Mouse (Mus musculus): ENCODE measurements around the gene Dnal4. TPM values are rescaled to one million over a fixed set of nuclear protein-coding genes. Genes with fewer than 3 reads are reported as not detected.

The Dnal4 gene
- total RNA-seq, 1 experiment from 2014 or later, result 16.6 TPM

GRCm38 (mm10) chr15:79800701-79801100, 23.1 kb upstream of the Dnal4 start:
- DNase-seq, result no peak

- no peak for DNase-seq
These were observed 20.9 kb upstream of the Dnal4 start for GRCm38 (mm10) chr15:79798591-79798990.

DNA sequence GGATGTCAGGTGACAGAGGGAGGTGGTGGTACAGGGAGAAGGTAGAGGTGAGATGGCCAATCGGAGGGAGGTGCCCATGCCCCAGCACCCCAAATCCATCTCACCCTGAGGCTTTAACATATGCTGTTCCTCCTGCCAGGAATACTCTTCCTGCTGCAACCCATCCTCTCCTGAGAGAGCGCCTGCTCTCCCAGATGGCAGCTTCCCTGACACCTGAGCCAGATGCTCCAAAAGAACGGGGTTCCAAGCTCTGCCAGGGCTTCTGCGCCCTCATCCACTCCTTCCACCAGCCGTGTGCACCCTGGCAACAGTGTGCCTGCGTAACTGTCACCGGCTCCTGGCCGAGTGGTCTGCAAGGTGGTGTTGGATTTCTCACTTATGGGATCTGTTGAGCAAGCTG, 20.0 kb upstream of the Dnal4 start:
- DNase-seq, result no peak

DNA sequence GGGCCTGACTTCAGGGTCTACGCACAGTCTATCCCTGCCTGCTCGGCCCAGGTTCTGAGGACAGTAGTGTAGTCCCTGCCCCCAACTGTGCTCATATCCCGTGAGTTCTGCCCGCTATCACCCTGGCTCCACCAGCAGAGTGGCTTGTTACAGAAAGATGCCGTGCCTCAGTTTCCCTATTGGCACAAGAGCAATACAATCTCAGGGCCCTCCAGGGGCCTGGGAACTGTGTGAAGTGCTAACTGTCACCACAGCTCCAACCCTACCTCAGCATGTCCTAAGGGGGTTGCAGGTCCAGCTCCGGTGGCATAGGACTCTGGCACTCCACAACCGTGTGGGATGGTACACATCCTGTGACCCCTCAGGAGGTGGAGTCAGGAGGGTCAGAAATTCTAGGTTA, 19.4 kb upstream of the Dnal4 start:
- no peak for DNase-seq

DNA sequence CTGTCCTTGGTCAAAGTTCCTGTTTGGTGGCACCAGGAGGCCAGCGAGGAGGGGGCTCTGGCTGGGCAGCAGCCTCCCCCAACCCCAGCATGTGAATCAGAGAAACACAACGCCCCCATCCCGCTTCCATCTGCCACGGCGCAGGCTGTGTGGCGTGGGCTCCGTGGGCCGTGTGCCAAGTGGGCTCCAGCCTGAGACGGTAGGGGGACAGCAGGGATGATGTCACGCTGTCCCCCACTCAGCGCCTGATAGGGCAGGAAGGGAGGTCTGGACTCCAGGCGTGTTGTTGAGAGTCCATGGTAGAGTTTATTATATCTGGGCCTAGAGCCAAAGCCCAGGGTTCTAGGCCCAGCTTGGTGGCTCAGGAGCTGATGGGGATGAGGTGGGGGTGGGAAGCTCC, 18.6 kb upstream of the Dnal4 start:
- no peak for DNase-seq

GRCm38 (mm10) chr15:79794173-79794572, 16.5 kb upstream of the Dnal4 start:
- DNase-seq, result peak; percentile 30

GRCm38 (mm10) chr15:79793076-79793475, 15.4 kb upstream of the Dnal4 start:
- no peak for DNase-seq

DNA sequence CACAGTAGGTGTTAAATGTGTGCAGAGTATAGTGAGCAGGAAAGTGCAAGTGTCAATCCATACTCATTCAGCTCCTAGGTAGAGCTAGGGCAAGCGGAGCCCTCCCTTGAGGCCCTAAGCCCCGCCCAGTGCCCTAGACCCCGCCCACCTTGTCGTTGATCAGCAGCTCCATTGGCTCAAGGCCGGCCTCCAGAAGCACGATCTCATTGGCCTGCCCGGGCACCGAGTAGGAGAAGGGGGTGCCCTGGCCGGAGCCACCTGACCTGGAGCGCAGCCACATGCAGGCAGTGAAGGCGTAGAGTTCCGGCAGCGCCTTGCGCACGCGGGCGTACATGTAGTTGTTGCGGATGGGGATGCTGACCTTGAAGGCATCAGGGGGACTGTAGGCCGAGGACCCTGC, 14.8 kb upstream of the Dnal4 start:
- DNase-seq, result peak; percentile 58

DNA sequence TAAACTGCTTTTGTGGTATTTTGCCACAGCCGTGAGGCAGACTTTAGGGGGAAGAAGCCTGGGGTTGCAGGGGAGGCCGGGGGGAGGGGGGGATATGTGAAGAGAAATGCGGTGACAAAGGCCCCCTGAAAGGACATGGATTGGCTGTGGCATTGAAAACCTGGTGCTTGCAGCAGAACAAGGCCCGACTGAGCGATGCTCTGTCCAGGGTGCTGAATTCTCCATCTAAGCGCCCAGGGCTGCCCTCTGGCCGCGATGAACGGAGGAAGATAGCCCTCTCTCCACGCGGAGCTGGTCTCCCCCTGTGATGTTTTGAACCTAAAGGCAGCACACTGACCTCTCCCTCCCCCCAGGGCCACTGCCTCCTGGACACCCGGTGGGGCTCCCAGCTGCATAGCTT, 13.9 kb upstream of the Dnal4 start:
- peak; percentile 85 for DNase-seq

- no peak for DNase-seq
These were observed 13.3 kb upstream of the Dnal4 start for GRCm38 (mm10) chr15:79790905-79791304.

DNA sequence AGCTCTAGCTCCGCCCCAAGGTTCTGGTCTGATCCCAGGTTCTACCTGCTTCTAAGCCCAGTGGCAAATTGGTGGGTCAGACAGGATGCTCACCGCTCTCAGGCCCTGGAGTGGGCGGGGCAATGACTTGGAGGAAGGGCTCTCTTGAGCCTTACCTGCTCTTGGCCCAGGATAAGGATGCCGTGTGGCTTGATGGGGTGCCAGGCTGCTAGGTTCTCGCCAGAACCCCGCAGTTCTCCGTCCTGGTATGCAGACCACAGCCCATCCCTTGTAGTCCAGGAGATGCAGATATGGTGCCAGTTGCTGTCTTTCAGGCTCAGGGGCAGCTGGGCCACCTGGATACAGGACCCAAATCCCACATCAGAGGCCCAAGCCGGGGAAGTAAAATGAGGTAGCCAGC, 12.5 kb upstream of the Dnal4 start:
- DNase-seq, result no peak

- no peak for DNase-seq
These were observed 10.2 kb upstream of the Dnal4 start for GRCm38 (mm10) chr15:79787815-79788214.

DNA sequence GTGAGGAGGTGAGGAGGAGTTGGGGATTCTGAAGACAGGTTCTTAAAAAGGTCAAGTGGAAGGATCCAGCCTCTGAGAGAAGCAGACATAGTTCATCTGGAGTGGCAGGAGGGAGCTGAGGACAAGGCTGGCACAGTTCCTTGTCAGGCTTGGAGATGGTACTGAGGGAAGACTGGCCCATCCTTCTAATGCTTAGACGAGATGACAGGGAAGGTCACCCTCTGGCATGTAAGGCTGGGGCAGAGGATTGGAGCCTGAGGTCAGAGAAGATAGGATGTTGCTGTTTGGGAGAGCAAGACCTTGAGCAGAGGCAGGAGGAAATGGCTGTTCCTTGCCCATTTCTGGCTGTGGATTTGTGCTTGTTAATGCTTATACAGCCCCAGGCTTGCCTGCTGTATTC, 7.4 kb upstream of the Dnal4 start:
- DNase-seq, result peak; percentile 55

DNA sequence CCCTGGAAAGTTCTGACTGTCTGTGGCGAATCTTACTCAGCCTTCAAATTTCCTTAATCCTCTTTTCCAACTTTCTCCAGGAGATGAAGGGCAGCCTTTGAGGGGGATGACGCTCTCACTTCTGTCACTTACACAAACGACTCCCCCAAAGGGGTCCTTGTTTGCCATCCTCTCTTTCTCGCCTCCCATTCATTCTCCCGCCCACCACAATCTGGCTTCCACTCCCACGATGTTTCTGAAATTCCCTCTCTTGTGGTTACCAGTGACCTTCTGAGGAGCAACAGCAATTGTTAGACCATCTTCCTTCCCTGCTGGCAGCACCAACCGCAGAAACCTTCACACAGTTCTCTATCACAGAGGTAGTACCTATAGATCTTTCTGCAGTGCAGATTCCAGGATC, 2.0 kb downstream of the Dnal4 start:
- no peak for DNase-seq

GRCm38 (mm10) chr15:79774117-79775027, 3.3 kb downstream of the Dnal4 start:
- peak; percentile 97 for DNase-seq

DNA sequence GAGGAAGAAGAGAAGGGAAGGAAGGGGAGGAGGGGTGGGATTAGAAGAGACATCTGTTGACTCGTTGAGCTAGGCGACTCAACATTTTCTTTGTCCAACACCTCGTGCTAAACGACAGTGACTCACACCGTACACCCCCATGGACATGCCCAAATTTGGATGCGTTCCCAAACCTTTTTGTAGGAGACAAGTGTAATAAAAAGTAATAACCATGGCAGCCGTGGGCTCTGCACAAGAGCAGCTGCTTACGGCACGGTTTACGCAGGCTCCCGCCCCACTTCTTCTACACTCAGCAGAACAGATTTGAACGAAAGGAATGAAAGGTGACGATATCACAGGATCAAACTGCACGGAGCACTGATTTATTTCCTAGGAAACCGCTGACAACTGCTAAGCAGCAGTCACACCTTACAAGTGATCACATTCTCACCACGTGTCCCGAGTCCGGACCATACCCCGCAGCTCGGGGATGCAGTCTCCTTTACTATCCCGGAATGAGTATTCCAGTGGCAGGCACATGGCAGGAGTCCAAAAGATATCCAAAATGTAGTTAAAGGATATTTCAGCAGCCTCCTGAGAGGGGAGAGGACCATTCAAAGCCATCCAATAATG, 6.9 kb downstream of the Dnal4 start:
- DNase-seq, result no peak

DNA sequence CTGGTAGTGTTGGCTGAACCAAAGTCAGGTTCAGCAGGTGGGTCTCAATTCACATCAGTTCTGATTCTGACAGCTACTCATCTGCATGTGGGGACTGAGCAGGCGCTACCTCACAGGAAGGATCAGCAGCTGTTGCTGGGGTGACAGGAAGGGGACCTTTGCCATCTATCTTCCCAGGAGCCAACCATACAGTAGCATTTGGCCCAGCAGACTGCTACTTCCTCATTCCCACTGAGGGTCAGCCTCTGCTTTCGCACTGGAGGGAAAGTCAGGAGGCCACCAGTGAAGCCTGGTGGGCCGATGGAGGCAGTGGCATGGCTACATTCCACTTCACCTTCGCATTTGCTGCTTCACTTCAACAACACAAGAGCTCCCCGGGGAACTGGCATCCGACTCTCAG, 9.3 kb downstream of the Dnal4 start:
- DNase-seq, result no peak

- DNase-seq, result no peak
These were observed 10.2 kb downstream of the Dnal4 start for GRCm38 (mm10) chr15:79767327-79767961.

- DNase-seq, result no peak
These were observed 11.0 kb downstream of the Dnal4 start for GRCm38 (mm10) chr15:79766586-79767071.

GRCm38 (mm10) chr15:79766168-79766567, 11.5 kb downstream of the Dnal4 start:
- DNase-seq, result no peak

DNA sequence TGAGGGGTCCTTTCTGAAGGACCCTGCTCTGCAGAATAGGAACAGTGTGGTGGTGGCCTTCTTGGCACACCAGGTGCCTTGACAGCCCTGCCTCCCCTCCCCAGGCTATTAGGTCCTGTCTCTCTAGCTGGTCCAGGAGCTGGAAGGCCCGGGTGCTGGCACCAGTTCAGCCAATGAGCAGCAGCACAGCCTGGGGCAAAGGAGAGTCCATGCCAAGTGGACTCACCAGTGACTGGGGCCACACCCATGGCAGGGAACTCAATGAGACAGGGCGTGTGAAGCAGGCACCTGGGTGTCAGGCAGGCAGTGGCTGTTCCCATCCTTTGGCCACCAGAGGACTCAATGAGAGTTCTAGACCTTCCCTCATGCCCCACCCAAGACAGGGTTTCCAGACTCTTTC, 12.3 kb downstream of the Dnal4 start:
- DNase-seq, result peak; percentile 64

- DNase-seq, result no peak
These were observed 12.9 kb downstream of the Dnal4 start for GRCm38 (mm10) chr15:79764539-79765267.
